Mouse (Mus musculus): ENCODE measurements around the gene Eif4e3.

Eif4e3 gene

GRCm38 (mm10) chr6:99663232-99663631 is 3.3 kb downstream of the Eif4e3 start:
- DNase-seq: no peak

DNA sequence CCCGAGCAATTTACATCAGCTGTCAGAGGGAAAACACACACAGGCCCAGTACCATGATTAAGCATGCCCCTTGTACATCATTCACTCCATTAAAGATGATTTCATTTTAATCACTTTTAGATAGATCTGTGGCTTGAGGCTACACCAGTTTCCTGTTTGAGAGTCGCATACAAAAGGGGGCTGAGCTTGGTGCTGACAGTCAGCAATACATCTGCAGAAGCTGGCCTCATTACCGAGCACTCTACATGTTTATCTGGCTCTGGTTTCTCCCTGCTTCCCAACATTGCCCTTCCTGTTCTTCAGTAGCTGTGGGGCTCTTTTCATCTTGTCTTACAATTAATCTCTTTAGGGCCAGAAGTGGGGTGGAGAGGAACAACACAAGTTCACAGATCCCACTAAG is 6.1 kb downstream of the Eif4e3 start:
- DNase-seq: no peak

DNA sequence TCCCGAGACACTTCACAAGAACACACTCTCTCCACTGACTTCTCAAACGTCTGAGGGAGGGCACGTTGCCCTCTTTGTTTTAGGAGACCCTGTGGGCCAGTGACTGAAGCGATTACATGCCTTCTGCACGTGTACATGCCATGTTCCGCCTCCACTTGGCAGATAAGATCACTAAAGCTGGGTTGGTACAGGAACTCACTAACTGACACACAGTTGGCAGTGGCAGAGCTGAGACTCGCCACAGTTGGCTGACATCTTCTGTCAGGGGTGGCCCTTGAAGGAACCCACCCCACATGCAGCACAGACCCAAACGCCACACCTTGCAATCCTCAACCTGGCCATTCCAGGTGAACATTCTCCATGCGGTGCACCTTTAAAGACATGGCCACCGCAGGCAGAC is 8.0 kb downstream of the Eif4e3 start:
- no peak for DNase-seq

GRCm38 (mm10) chr6:99656088-99656487 is 10.5 kb downstream of the Eif4e3 start:
- DNase-seq: no peak

DNA sequence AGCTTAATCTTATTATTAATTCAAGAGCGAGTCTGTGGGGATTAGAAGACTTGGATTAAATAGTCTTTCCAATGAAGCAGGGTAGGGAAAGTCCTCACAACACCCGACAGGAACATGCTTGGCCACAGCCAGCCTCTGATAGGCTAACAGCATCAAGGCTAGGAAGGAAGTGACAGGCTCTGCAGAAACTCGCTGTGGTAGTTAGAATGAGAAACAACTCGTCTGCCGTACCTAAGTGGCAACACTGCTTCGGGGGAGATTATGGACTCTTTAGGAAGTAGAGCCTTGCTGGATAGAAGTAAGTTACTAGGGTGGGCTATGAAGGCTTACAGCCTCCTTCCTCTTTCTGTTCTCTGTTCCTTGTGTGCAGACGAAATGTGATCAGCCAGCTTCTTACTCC is 11.1 kb downstream of the Eif4e3 start:
- no peak for DNase-seq

GRCm38 (mm10) chr6:99654343-99654742 is 12.2 kb downstream of the Eif4e3 start:
- no peak for DNase-seq

GRCm38 (mm10) chr6:99652341-99652740 is 14.2 kb downstream of the Eif4e3 start:
- DNase-seq: no peak

DNA sequence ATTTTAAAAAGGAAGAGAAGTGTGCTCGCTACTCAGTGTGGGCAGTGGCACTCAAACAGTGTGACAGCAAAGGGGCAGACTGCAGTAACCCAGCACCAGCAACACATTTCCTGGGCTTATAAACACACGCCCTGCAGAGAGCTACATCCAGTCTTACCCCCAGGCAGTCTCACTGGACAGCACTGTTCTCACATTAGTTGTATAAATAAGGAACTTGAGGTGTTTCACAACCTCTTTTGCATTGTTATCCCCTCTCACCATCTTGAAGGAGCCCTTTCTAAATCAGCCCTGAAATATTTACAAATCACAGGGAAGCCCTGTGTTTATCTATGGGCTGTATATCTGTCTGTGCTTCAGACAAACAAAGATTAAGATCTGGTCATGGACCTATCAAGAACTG is 17.3 kb downstream of the Eif4e3 start:
- DNase-seq: no peak

DNA sequence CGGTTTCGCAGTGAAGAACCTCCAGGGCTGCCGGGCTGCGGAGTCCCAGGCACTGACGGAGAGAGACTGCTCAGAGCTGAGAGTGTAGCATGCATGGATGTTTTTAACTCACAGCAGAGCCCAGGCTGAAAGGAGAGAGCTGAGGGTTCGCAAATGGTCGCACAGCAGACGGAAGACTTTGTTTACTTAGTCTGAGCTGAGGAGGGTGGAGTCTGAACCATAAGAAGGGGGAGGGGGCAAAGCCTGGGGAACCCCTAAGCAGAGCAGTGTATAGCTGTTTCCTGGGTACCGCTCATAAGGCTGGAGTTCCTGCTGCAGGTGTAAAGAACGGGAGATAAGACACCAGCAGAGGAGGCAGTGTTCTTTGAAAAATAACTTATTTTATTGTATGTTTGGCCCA is 20.2 kb downstream of the Eif4e3 start:
- no peak for DNase-seq

- DNase-seq: no peak
Measured at GRCm38 (mm10) chr6:99644876-99645275, 21.7 kb downstream of the Eif4e3 start.

DNA sequence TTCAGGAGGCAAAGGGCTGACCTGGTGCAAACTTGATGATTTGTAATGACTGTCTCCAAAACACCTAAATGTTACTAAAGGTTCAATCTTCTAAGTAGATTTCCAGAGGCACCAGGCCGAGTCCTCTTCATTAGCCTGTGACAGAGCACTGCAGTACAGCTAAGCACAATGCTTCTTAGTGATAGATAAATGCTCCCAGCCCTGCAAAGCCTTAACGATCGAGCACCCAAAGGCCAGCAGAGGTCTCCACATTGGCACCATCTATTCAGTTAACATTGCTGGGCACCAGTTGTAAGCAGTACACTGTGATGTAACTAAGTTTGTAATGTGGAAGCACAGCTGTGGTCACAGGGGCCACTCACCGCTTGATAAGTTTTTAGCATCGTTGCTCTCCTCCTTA is 22.2 kb downstream of the Eif4e3 start:
- no peak for DNase-seq

DNA sequence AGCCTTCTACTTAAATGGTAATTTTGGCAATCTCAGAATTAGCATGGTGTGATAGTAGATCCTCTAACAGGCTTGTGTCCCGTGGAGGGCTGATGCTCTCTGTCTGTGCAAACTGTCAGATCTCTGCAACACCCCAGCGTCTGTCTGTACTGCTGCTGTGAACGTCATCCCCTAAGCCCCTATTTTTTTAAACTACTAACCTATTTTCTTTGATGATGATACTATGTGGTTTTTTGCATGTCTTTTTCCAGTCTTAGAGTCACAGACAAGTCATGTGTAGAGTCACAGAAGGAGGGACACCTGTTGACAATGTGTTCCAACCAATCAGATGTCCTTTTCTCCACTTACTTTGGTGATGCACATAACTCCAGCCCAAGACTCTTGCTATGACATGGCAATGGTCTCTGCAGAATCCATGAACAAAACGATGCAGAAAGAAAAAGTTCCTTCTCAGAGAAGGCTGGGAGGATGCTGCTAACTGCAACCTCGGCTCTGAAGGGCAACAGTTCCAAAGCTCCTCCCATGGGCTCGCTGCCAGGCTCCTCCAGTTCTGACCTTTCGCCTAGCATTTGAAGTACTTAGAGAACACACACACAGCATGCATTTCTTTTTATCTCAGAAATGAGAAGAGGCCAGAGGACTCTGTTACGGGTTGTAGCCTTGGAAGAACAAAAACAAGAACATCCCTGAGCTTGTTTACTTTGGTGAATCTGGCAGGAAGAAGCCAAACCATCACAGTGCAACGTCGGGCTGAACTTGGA is 23.0 kb downstream of the Eif4e3 start:
- DNase-seq: no peak

- DNase-seq: no peak
Measured at GRCm38 (mm10) chr6:99637456-99637855, 29.1 kb downstream of the Eif4e3 start.

DNA sequence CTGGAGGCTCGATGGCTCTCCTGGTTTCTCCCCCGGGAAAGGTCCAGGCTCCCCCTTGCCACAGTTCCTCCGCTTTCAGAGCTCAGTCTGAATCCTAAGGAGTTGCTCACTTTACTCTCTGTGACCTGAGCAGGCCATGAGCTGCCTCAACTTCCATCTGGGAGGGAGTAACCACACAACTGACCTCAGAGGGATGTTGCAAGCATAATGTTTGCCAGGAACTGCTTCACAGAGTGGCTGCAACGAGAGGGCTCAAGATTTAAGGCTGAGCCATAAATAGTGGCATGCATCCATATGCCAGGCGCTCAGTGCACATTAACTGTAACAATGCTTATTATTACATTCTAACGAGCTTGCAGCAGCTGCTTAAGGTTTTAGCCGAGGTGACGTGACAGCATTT is 29.8 kb downstream of the Eif4e3 start:
- no peak for DNase-seq

DNA sequence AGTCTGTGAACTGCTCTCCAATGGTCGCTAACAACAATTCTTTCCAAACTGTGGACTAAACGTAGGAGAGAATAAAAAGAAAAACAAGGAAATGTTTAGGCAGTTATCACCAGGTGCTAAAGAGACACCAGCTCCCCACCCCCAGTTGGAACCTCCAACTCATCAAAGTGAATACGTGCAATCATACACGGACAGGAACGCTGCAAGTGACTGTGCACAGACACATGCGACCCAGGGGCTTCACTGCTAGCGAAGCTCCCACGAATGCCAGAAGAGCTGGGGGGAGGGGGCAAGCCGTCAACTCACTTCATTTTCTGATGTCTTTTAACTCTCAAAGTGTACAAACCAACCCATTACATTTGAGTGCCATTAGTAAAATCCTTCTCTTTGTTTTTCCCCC is 30.4 kb downstream of the Eif4e3 start:
- no peak for DNase-seq

DNA sequence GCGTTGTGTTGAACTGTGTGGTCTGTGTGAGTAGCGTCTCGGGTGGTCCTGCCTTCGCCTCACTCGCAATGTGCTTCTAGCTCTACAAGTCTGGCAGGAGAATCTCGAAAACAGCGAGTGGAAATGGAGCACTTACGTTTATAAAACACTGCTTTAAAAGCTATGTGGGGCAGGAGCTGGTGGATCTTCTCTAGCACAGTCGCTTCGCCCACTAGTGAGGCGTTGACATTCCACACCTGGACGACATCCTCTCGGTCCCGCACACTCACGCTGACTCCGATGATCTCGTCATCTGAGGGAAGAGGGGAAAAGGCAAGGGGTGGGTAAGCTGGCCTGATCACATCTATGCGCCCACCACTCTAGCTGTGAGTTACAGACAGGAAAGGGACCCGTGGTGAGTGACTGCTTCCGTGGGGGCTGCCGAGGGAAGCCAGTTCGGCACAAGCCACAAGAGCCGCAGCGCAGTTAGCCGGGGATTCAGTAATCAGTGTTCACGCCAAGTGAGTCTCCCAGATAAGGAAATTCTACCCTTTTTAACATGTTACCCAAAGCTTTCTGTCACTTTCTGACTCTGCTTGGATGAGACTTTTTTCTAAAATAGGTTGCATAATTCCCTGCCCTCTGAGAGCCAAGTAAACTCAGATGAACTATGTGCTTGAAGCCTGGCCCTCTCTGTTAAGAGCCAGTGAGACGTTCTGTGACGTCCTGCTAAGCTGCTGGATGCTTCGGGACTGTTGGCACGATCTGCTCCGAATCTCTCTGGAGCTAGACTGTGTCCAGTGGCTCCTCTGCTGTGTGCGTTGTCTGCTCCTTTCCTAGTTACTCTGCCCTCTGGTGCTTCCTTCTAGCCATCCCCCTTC is 34.2 kb downstream of the Eif4e3 start:
- DNase-seq: no peak

DNA sequence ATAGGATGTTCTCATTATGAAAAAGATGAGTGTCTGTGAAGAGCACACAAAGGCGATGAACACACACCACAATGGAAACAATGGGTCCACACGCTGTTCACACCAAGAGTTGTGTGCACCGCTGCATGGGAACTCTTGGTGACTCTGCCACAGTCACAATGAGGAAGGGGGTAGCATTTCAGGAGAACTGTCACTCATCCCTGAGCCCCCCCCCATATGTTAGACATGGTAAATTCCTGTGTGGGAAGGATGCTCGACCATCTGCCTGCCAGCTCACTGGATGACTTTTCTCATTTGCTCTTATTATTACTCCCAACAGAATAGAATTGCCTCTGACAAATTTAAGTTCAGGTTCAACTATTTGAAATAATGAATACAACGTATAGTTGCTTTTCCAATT is 34.9 kb downstream of the Eif4e3 start:
- DNase-seq: no peak

DNA sequence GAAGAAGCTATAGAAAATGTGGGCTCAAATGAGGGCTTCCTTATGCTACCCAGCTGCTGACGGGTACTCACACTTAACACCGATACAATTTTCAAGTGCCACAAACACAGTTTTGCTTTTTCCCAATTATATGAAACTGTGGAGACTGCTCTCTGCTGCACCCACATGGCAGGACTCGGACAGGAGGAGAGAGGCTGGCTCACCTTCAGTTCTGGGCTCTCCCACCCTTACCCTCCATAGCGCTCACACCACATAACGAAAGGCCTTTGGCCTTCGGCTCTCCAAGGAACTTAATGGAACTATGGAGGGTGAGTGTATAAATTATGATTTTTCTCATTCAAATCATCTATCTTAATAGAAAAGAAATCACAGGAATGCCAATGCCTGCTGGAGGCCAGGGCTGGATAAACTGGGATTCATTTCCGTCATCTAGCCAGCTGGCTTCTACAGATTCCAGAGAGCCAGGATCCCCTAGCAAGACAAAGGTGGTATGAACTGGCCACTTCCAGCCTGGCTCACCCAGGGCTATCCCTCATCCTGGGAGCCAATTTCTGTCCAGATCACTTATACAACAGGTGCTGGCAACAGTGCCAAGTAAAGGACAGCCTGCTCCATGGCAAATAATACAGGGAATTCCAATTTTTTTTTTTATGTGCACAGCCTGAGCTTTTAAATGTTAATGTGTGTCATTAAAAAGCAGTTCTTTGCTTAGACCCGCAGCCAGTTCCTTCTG is 36.7 kb downstream of the Eif4e3 start:
- DNase-seq: no peak

DNA sequence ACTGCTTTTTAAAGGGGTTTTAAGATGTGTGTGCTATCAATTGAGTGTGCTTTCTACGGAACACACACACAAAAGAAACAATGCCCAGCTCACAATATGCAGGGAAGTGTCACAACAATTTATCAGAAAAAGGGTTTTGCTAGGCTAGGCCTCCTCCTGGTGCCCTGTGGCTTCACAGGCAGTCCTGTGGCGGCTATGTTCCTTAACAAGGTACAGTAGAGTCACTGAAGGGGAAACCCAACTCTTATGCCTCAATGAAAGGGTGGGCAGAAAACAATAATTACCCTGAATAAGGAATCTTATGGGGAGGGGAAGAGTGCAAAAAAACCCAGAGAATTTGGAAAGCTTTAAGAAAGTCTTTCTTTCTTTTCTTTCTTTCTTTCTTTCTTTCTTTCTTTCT is 40.2 kb downstream of the Eif4e3 start:
- no peak for DNase-seq

- DNase-seq: no peak
Measured at GRCm38 (mm10) chr6:99625803-99626202, 40.8 kb downstream of the Eif4e3 start.

DNA sequence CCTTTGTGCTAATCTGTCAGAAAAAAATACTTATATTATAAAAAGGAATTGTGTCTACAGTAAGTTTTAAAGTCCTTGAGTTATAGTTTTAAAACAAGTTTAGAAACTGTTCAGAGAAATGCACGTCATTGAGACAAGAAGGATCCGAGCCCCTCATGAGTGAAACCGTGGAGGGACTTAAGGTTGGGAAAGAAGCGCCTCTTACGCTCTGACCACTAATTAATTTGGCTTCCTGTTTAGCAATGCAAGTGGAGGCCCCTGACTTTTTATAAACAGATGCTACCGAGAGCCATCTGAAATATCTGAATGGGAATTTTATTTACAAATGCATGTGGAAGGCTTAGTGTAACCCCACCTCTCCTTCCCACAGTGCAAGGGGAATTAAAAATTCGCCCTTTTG is 41.3 kb downstream of the Eif4e3 start:
- DNase-seq: no peak

- DNase-seq: no peak
Measured at GRCm38 (mm10) chr6:99624542-99624941, 42.0 kb downstream of the Eif4e3 start.

DNA sequence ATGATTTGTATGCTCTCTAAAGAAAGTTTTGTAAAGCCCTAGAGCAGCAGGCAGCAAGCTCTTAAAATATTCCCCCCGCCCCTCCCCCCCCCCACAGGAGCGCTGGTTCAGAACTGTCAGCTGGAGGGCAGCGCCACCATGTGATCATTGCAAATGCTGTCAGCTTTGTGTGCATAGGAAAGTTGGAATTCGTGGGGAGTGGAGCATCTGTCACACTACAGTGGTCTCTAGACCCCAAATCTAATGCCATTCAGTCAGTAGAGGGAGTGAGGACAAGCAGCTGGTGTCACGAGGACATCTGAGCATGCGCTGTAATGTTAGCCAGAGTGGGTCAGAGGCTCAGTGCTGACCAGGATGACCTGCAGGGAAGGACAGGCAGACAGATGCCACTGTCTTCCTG is 42.9 kb downstream of the Eif4e3 start:
- no peak for DNase-seq

DNA sequence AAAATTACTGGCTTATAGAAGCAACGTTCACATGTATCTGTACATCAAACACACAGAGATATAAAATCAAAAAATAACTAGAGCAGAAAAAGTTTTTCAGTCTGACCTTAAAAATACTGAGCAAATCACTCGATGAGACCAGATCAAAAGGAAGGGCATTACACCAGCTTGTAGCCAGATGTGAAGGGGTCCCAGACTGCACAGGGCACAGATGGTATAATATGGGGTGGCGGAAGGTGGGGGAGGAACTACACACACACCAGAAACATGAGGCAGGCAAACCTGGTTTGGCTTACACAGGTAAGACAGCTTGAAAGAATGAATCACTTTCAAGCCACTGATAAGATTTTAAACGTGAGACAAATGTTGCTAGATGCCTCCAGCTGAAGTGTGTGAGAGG is 45.4 kb downstream of the Eif4e3 start:
- DNase-seq: no peak
